Mouse (Mus musculus): ENCODE measurements at regions not wholly inside any gene's neighbourhood (a gene's known extent, or its start where the extent isn't known, plus 50 kb on each side); places are given as distances from the start of the nearest gene placed in this dataset.
"Not testable (repeated sequence)": the region's sequence is repeated elsewhere in the genome, so short reads cannot be mapped to it uniquely, and the experiment has no call there.

- H3K9ac ChIP-seq (replicated peaks; ENCODE audit: low read length); H3K4me2 ChIP-seq (ENCODE audit: low read depth, low read length); H3K4me1 ChIP-seq (ENCODE audit: control insufficient read depth, insufficient read depth, low read length); ATAC-seq (replicated peaks; ENCODE audit: insufficient number of reproducible peaks, low FRiP score, low TSS enrichment, low read depth); H3K4me3 ChIP-seq (ENCODE audit: low read depth, low read length); H3K36me3 ChIP-seq (replicated peaks; ENCODE audit: control insufficient read depth, insufficient read depth, low read depth, low read length); H3K9me3 ChIP-seq (replicated peaks; ENCODE audit: control insufficient read depth, low read length); DNase-seq (ENCODE audit: low spot score); H3K27me3 ChIP-seq (ENCODE audit: control insufficient read depth, insufficient read depth, low read length); H3K27ac ChIP-seq (replicated peaks; ENCODE audit: low read depth, low read length): not testable (repeated sequence)
- WGBS, result 83% methylated on average over 5 of the region's 5 CpGs
These were observed 53.5 kb downstream of the Adam6a start for GRCm38 (mm10) chr12:113597163-113597562.

DNA sequence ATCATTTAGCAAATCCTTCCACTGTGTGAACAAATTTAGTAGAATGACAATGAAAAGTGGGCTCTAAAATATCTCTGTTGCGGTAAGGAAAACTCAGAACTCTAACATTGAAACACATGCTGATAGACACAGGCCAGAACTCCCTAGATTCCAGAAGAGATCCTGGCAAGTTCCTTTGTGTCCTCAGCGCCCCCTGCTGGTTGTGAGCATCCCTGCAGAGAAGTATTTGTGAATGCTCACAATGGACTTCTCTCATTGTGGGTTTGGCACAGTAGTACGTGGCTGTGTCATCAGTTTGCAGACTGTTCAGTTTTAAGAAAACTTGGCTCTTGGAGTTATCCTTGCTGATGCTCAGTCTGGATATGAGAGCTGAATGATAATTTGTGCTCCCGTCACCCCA, 67.2 kb downstream of the Adam6a start:
- no peak overlapping the region for H3K4me2 ChIP-seq (ENCODE audit: low read depth, low read length)
- no peak overlapping the region for H3K27ac ChIP-seq (replicated peaks; ENCODE audit: low read depth, low read length)
- WGBS, result 46% methylated on average over 4 of the region's 4 CpGs
- H3K27me3 ChIP-seq (ENCODE audit: control insufficient read depth, insufficient read depth, low read length), result no peaks in the 10 kb centered on the region
- no peak overlapping the region for H3K9ac ChIP-seq (replicated peaks; ENCODE audit: low read length)
- no peaks in the 10 kb centered on the region for H3K4me1 ChIP-seq (ENCODE audit: control insufficient read depth, insufficient read depth, low read length)
- H3K9me3 ChIP-seq (replicated peaks; ENCODE audit: control insufficient read depth, low read length), result no peaks in the 10 kb centered on the region
- DNase-seq (ENCODE audit: low spot score), result peak; percentile 9
- ATAC-seq (replicated peaks; ENCODE audit: insufficient number of reproducible peaks, low FRiP score, low TSS enrichment, low read depth), result no peak
- H3K36me3 ChIP-seq (replicated peaks; ENCODE audit: control insufficient read depth, insufficient read depth, low read depth, low read length), result no peaks in the 10 kb centered on the region
- no peak overlapping the region for H3K4me3 ChIP-seq (ENCODE audit: low read depth, low read length)

- not testable (repeated sequence) for DNase-seq (ENCODE audit: low spot score); H3K9ac ChIP-seq (replicated peaks; ENCODE audit: low read length); ATAC-seq (replicated peaks; ENCODE audit: insufficient number of reproducible peaks, low FRiP score, low TSS enrichment, low read depth); H3K27me3 ChIP-seq (ENCODE audit: control insufficient read depth, insufficient read depth, low read length); H3K36me3 ChIP-seq (replicated peaks; ENCODE audit: control insufficient read depth, insufficient read depth, low read depth, low read length); H3K27ac ChIP-seq (replicated peaks; ENCODE audit: low read depth, low read length); H3K4me2 ChIP-seq (ENCODE audit: low read depth, low read length); H3K4me3 ChIP-seq (ENCODE audit: low read depth, low read length); H3K9me3 ChIP-seq (replicated peaks; ENCODE audit: control insufficient read depth, low read length); H3K4me1 ChIP-seq (ENCODE audit: control insufficient read depth, insufficient read depth, low read length)
- 39% methylated on average over 4 of the region's 4 CpGs for WGBS
These were observed 81.5 kb downstream of the Adam6a start for GRCm38 (mm10) chr12:113625221-113625620.

GRCm38 (mm10) chr12:113630803-113631202, 87.1 kb downstream of the Adam6a start:
- not testable (repeated sequence) for H3K4me3 ChIP-seq (ENCODE audit: low read depth, low read length); H3K4me2 ChIP-seq (ENCODE audit: low read depth, low read length); H3K4me1 ChIP-seq (ENCODE audit: control insufficient read depth, insufficient read depth, low read length); ATAC-seq (replicated peaks; ENCODE audit: insufficient number of reproducible peaks, low FRiP score, low TSS enrichment, low read depth); H3K9ac ChIP-seq (replicated peaks; ENCODE audit: low read length); DNase-seq (ENCODE audit: low spot score); H3K27me3 ChIP-seq (ENCODE audit: control insufficient read depth, insufficient read depth, low read length); H3K36me3 ChIP-seq (replicated peaks; ENCODE audit: control insufficient read depth, insufficient read depth, low read depth, low read length); H3K27ac ChIP-seq (replicated peaks; ENCODE audit: low read depth, low read length); H3K9me3 ChIP-seq (replicated peaks; ENCODE audit: control insufficient read depth, low read length)
- WGBS, result 91% methylated on average over 14 of the region's 14 CpGs
